Mouse (Mus musculus) myocyte (in vitro differentiated cells): ENCODE measurements around the gene Cpne4.

Experiments used
- E2F4 ChIP-seq: IDR thresholded peaks from one replicate; pipeline ENCODE4 v1.6.1; 2011; ENCODE audit warnings: mild to moderate bottlenecking, control low read depth, moderate library complexity; ENCODE audit not compliant: insufficient read depth
- MYOD1 ChIP-seq, 3 experiments: IDR thresholded peaks; one replicate each; pipeline ENCODE4 v1.6.1; 2011; ENCODE audit warnings: control low read depth in 2 of 3, low read depth in 2 of 3, mild to moderate bottlenecking in 2 of 3, moderate library complexity in 1 of 3; ENCODE audit not compliant: insufficient read length in 2 of 3, control insufficient read depth in 1 of 3
- POLR2A ChIP-seq: IDR thresholded peaks from one replicate; pipeline ENCODE4 v1.6.1; 2011; ENCODE audit warnings: low read depth, mild to moderate bottlenecking, control low read depth, moderate library complexity; ENCODE audit not compliant: insufficient read length
- REST ChIP-seq: IDR thresholded peaks from one replicate; pipeline ENCODE4 v1.6.1; 2011; ENCODE audit warnings: mild to moderate bottlenecking, control low read depth, moderate library complexity; ENCODE audit not compliant: insufficient read depth, insufficient read length
- SRF ChIP-seq: IDR thresholded peaks from one replicate; pipeline ENCODE4 v1.6.1; 2011; ENCODE audit warnings: low read depth; ENCODE audit not compliant: control insufficient read depth, insufficient read length
- TCF12 ChIP-seq: IDR thresholded peaks from one replicate; pipeline ENCODE4 v1.6.1; 2011; ENCODE audit warnings: mild to moderate bottlenecking, control low read depth; ENCODE audit not compliant: poor library complexity, insufficient read depth, severe bottlenecking
- USF1 ChIP-seq: IDR thresholded peaks from one replicate; pipeline ENCODE4 v1.6.1; 2011; ENCODE audit warnings: low read depth, mild to moderate bottlenecking, control low read depth, moderate library complexity

- TF ChIP-seq SRF, result no peak
- TF ChIP-seq TCF12, result no peak
- TF ChIP-seq E2F4, result no peak
- TF ChIP-seq POLR2A, result no peak
- no peak for TF ChIP-seq MYOD1 (IDR thresholded peaks at IDR 0.05; ENCODE audit: control insufficient read depth in 1 of 3, insufficient read length in 2 of 3, low read depth in 2 of 3)
- TF ChIP-seq USF1, result no peak
- no peak for TF ChIP-seq REST
Observed at GRCm38 (mm10) chr9:104998225-104998624, 451.1 kb downstream of the Cpne4 start.
